Mouse (Mus musculus) midbrain, embryonic 16.5 days (tissue): ENCODE data around the gene Csta1. TPM values are rescaled to one million over a fixed set of nuclear protein-coding genes. Genes with fewer than 3 reads are reported as not detected.
"Not testable (repeated sequence)": the region's sequence is repeated elsewhere in the genome, so short reads cannot be mapped to it uniquely, and the experiment has no call there.

Experiments
- ATAC-seq: fragments of 200-750 bp; cut with Nextera tagmentation; 2 replicates; pipeline ENCODE4 v1.8.0; 2017; ENCODE audit warnings: moderate TSS enrichment
- H3K27ac ChIP-seq: fragments of 300-500 bp; sonication (generic); 2 replicates; pipeline ENCODE4 v1.5.1; 2014; ENCODE audit warnings: mild to moderate bottlenecking, low read length, mixed read lengths
- H3K27me3 ChIP-seq: fragments of 300-500 bp; sonication (generic); 2 replicates; pipeline ENCODE4 v1.6.1; 2014; ENCODE audit warnings: low read depth, low read length, mixed read lengths; ENCODE audit not compliant: control insufficient read depth, insufficient read depth
- H3K36me3 ChIP-seq: fragments of 300-500 bp; sonication (generic); 2 replicates; pipeline ENCODE4 v1.6.1; 2014; ENCODE audit warnings: mild to moderate bottlenecking, low read length, moderate library complexity, mixed read lengths; ENCODE audit not compliant: control insufficient read depth, insufficient read depth
- H3K4me1 ChIP-seq: fragments of 300-500 bp; sonication (generic); 2 replicates; pipeline ENCODE4 v1.6.1; 2014; ENCODE audit warnings: mild to moderate bottlenecking, low read length, mixed read lengths; ENCODE audit not compliant: control insufficient read depth, insufficient read depth
- H3K4me2 ChIP-seq: fragments of 300-500 bp; sonication (generic); 2 replicates; pipeline ENCODE4 v1.6.1; 2014; ENCODE audit warnings: mild to moderate bottlenecking, low read length, mixed read lengths
- H3K4me3 ChIP-seq: fragments of 300-500 bp; sonication (generic); 2 replicates; pipeline ENCODE4 v1.5.1; 2014; ENCODE audit warnings: low read depth, mild to moderate bottlenecking, low read length, moderate library complexity, mixed read lengths
- H3K9ac ChIP-seq: fragments of 300-500 bp; sonication (generic); 2 replicates; pipeline ENCODE4 v1.6.1; 2014; ENCODE audit warnings: low read depth, low read length, mixed read lengths
- H3K9me3 ChIP-seq: fragments of 300-500 bp; sonication (generic); replicated peaks from 2 replicates; pipeline ENCODE4 v1.6.1; 2014; ENCODE audit warnings: mild to moderate bottlenecking, low read length, mixed read lengths; ENCODE audit not compliant: control insufficient read depth, poor library complexity, severe bottlenecking
- WGBS: fragments of 180-500 bp; shearing (Covaris S2); extraction: QIAGEN DNeasy Blood & Tissue Kit; methylation state at CpG from one replicate; pipeline ENCODE4 v1.1.7; 2014; 5-methylcytosine and 5-hydroxymethylcytosine counted together
- polyA plus RNA-seq: library from polyadenylated mRNA; unstranded; fragments of >200 nt; fragmentation: Nextera tagmentation; extraction: Ambion mirVana; gene quantifications from 2 replicates; pipeline ENCODE4 v1.2.1, GENCODE M21; 2015

The Csta1 gene
- polyA plus RNA-seq, result not detected in 2 replicates

GRCm38 (mm10) chr16:36131141-36131540, at the start of gene Csta1:
TSS of gene Csta1 (minus strand) at chr16:36131241.
- 84% methylated on average over 1 of the region's 1 CpGs for WGBS

GRCm38 (mm10) chr16:36179910-36180309, 48.9 kb upstream of the Csta1 start:
- H3K4me3 ChIP-seq, result no peak overlapping the region
- ATAC-seq, result no peak

More at GRCm38 (mm10) chr16:36131141-36131540, at the start of gene Csta1:
- Histone ChIP-seq H3K4me1 (no peaks in the 10 kb centered on the region), H3K27me3 (no peaks in the 10 kb centered on the region), H3K9me3 (no peaks in the 10 kb centered on the region), H3K27ac (no peak within 1 kb of the TSS), H3K4me3 (no peak within 1 kb of the TSS), H3K36me3 (no peaks in the 10 kb centered on the region), H3K9ac (no peak within 1 kb of the TSS), H3K4me2 (no peak within 1 kb of the TSS)
- ATAC-seq, result no peak

GRCm38 (mm10) chr16:36176108-36176507, 45.1 kb upstream of the Csta1 start:
- no peaks in the 10 kb centered on the region for H3K27me3 ChIP-seq
- no peak overlapping the region for H3K4me3 ChIP-seq
- H3K9me3 ChIP-seq, result no peaks in the 10 kb centered on the region
- H3K36me3 ChIP-seq, result no peaks in the 10 kb centered on the region
- H3K9ac ChIP-seq, result no peak overlapping the region
- no peaks in the 10 kb centered on the region for H3K4me1 ChIP-seq
- H3K4me2 ChIP-seq, result no peak overlapping the region
- ATAC-seq, result no peak
- H3K27ac ChIP-seq, result no peak overlapping the region

More at GRCm38 (mm10) chr16:36179910-36180309, 48.9 kb upstream of the Csta1 start:
- Histone ChIP-seq H3K9me3 (no peaks in the 10 kb centered on the region), H3K9ac (no peak overlapping the region), H3K27ac (no peak overlapping the region), H3K4me2 (no peak overlapping the region), H3K36me3 (no peaks in the 10 kb centered on the region), H3K27me3 (no peaks in the 10 kb centered on the region), H3K4me1 (no peaks in the 10 kb centered on the region)
- WGBS, result 81% methylated on average over 2 of the region's 2 CpGs

GRCm38 (mm10) chr16:36167841-36168240, 36.8 kb upstream of the Csta1 start:
- H3K36me3 ChIP-seq, ATAC-seq, H3K4me2 ChIP-seq, H3K27ac ChIP-seq, H3K9ac ChIP-seq, H3K9me3 ChIP-seq, H3K27me3 ChIP-seq, H3K4me3 ChIP-seq, H3K4me1 ChIP-seq: not testable (repeated sequence)
- WGBS, result 91% methylated on average over 9 of the region's 10 CpGs

DNA sequence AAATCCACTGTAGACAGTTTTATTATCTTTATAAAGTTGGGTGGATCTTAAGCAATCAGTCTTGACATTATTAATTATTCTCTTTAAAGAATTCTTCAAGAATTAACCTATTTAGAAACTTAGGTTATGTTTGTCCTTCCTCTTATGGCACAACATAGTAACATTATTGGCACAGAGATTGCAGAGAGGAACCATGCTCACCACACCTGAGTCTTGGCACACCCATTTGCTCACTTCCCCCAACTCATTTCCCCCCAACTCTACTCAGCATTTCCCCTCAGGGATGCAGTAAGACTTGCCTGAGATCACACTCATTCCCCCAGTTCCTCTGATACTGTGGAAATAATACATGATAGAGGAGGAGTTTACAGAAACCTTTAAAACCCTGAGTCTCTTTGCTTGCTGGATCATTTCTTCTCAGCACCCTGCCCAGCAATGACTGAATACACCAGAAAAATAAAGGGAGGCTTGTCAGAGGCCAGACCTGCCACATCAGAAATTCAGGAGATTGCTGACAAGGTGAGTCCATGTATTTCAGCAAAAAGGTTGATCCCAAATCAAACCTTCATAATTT, 25.4 kb upstream of the Csta1 start, which contains the start of gene Stfa2l1:
Stfa2l1 (plus strand) TSS at position 410 of the 574 bp plus-strand sequence.
- Histone ChIP-seq H3K27me3 (no peaks in the 10 kb centered on the region), H3K9me3 (no peaks in the 10 kb centered on the region), H3K4me3 (no peak within 1 kb of the TSS), H3K27ac (no peak within 1 kb of the TSS), H3K4me1 (no peaks in the 10 kb centered on the region), H3K36me3 (no peaks in the 10 kb centered on the region), H3K4me2 (no peak within 1 kb of the TSS), H3K9ac (no peak within 1 kb of the TSS)
- no peak for ATAC-seq

GRCm38 (mm10) chr16:36138201-36138600, 7.2 kb upstream of the Csta1 start:
- H3K27me3 ChIP-seq, result no peaks in the 10 kb centered on the region
- no peaks in the 10 kb centered on the region for H3K36me3 ChIP-seq
- H3K27ac ChIP-seq, result no peak overlapping the region
- H3K9ac ChIP-seq, result no peak overlapping the region
- no peaks in the 10 kb centered on the region for H3K4me1 ChIP-seq
- ATAC-seq, result no peak
- H3K9me3 ChIP-seq, result no peaks in the 10 kb centered on the region
- WGBS, result 82% methylated on average over 2 of the region's 2 CpGs
- H3K4me3 ChIP-seq, result no peak overlapping the region
- H3K4me2 ChIP-seq, result no peak overlapping the region

DNA sequence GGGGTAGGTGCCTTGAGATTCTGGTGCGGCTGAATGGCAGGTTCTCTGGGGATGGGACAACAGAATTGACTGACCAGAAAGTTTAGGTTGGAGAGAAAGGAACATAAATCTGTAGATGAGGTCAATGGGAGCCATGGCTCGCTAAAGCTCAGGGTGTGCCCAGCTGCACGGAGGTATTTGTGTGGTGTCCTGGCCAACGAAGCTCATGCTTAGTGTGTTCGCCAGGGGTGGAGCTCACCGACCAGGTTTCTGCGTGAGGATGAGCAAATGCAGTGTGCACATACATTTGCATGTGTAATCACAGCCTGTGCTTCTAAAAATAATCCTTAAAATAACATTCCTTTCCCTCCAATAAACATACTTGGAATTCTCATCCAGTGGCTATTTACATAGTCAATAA, 2.9 kb downstream of the Csta1 start:
- no peak for ATAC-seq
- no peak overlapping the region for H3K9ac ChIP-seq
- H3K27me3 ChIP-seq, result no peaks in the 10 kb centered on the region
- no peaks in the 10 kb centered on the region for H3K36me3 ChIP-seq
- no peak overlapping the region for H3K27ac ChIP-seq
- H3K4me1 ChIP-seq, result no peaks in the 10 kb centered on the region
- no peak overlapping the region for H3K4me2 ChIP-seq
- 90% methylated on average over 7 of the region's 7 CpGs for WGBS
- H3K9me3 ChIP-seq, result no peaks in the 10 kb centered on the region
- H3K4me3 ChIP-seq, result no peak overlapping the region

DNA sequence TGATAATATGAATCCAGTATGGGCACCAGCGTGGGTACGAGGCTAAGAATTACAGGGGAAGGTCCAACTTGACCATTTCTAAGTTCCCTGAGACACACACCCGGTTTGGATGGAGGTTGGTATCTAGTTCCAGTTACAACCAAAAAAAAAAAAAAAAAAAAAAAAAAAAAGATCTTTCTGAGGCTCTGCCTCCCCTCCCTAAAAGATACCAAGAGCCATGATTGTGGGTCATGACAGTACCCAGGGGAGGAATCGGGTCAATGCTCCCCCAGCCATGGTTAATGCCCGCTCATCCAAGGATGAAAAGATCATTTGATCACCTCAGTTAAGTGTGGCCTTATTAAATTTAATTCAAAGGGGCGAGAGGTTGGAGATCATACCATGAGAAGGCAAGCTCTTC, 15.3 kb downstream of the Csta1 start:
- not testable (repeated sequence) for H3K9ac ChIP-seq, ATAC-seq, H3K27ac ChIP-seq, H3K4me3 ChIP-seq, H3K9me3 ChIP-seq, H3K4me1 ChIP-seq, H3K27me3 ChIP-seq, H3K36me3 ChIP-seq, H3K4me2 ChIP-seq
- WGBS, result 92% methylated on average over 6 of the region's 6 CpGs

- not testable (repeated sequence) for H3K4me2 ChIP-seq, H3K27ac ChIP-seq
Measured at GRCm38 (mm10) chr16:36111486-36111885, 19.6 kb downstream of the Csta1 start.

More at GRCm38 (mm10) chr16:36111486-36111885, 19.6 kb downstream of the Csta1 start:
- not testable (repeated sequence) for H3K27me3 ChIP-seq, H3K9me3 ChIP-seq, H3K4me3 ChIP-seq, ATAC-seq, H3K36me3 ChIP-seq, H3K4me1 ChIP-seq, H3K9ac ChIP-seq
